Mouse (Mus musculus) liver, embryonic 11.5 days (tissue): ENCODE measurements at regions not wholly inside any gene's neighbourhood (a gene's known extent, or its start where the extent isn't known, plus 50 kb on each side); places are given as distances from the start of the nearest gene placed in this dataset.

ENCODE experiments used
- ATAC-seq: fragments of 200-750 bp; cut with Nextera tagmentation; replicated peaks from 2 replicates; pipeline ENCODE4 v1.8.0; 2017; ENCODE audit warnings: moderate number of reproducible peaks, mild to moderate bottlenecking, moderate TSS enrichment, moderate library complexity; ENCODE audit not compliant: low FRiP score
- DNase-seq: peaks from one replicate; pipeline ENCODE4 v3.0.0-alpha.2; 2017; ENCODE audit warnings: low spot score
- H3K27ac ChIP-seq: fragments of 300-500 bp; sonication (generic); 2 replicates; pipeline ENCODE4 v1.5.1; 2014; ENCODE audit warnings: mild to moderate bottlenecking, low read depth, low read length, control low read depth
- H3K27me3 ChIP-seq: fragments of 300-500 bp; sonication (generic); replicated peaks from 2 replicates; pipeline ENCODE4 v1.6.1; 2014; ENCODE audit warnings: low read length, mixed read lengths; ENCODE audit not compliant: control insufficient read depth, insufficient read depth
- H3K36me3 ChIP-seq: fragments of 300-500 bp; sonication (generic); 2 replicates; pipeline ENCODE4 v1.6.1; 2014; ENCODE audit warnings: mild to moderate bottlenecking, low read length, moderate library complexity, mixed read lengths; ENCODE audit not compliant: control insufficient read depth, insufficient read depth
- H3K4me1 ChIP-seq: fragments of 300-500 bp; sonication (generic); replicated peaks from 2 replicates; pipeline ENCODE4 v1.6.1; 2014; ENCODE audit warnings: low read length, mixed read lengths; ENCODE audit not compliant: control insufficient read depth, insufficient read depth
- H3K4me2 ChIP-seq: fragments of 300-500 bp; sonication (generic); 2 replicates; pipeline ENCODE4 v1.6.1; 2014; ENCODE audit warnings: mild to moderate bottlenecking, control low read depth, moderate library complexity
- H3K4me3 ChIP-seq: fragments of 300-500 bp; sonication (generic); 2 replicates; pipeline ENCODE4 v1.5.1; 2014; ENCODE audit warnings: low read depth, low read length, control low read depth
- H3K9ac ChIP-seq: fragments of 300-500 bp; sonication (generic); 2 replicates; pipeline ENCODE4 v1.6.1; 2014; ENCODE audit warnings: low read depth, low read length, control low read depth
- H3K9me3 ChIP-seq: fragments of 300-500 bp; sonication (generic); 2 replicates; pipeline ENCODE4 v1.6.1; 2016; ENCODE audit warnings: low read length, inconsistent platforms, mixed read lengths; ENCODE audit not compliant: control insufficient read depth
- WGBS: fragments of 180-500 bp; shearing (Covaris S2); extraction: QIAGEN DNeasy Blood & Tissue Kit; methylation state at CpG from one replicate; pipeline ENCODE4 v1.1.7; 2014; 5-methylcytosine and 5-hydroxymethylcytosine counted together

DNA sequence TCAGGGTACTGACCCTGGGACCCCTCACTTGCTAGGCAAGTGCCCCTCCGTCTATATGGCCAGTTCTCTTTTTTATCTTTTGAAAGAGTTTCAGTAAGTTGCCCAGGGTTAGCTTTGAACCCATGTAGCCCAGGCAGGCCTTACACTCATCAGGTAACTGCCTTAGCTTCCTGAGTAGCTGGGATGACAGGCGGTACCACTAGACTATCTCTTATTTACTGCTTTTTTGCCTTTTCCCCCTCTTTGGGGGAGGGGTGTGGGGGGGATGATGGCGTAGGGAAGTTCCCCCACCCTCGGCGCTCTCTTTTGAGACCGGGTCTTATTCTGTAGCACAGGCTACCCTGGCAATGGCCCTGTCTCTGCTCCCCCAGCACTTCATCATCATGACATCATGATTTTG lies 106.9 kb downstream of the Sox2 start:
- ATAC-seq (no peak), DNase-seq (no peak)
- H3K4me1 ChIP-seq: no peaks in the 10 kb centered on the region
- no peak overlapping the region for H3K4me2 ChIP-seq
- no peak overlapping the region for H3K4me3 ChIP-seq
- 54% methylated on average over 6 of the region's 6 CpGs for WGBS
- no peaks in the 10 kb centered on the region for H3K9me3 ChIP-seq
- 0 out of 2 replicates have a peak, but pooled peaks cover 2% of the 10 kb centered on the region for H3K27me3 ChIP-seq
- no peak overlapping the region for H3K27ac ChIP-seq
- no peak overlapping the region for H3K9ac ChIP-seq
- no peaks in the 10 kb centered on the region for H3K36me3 ChIP-seq

DNA sequence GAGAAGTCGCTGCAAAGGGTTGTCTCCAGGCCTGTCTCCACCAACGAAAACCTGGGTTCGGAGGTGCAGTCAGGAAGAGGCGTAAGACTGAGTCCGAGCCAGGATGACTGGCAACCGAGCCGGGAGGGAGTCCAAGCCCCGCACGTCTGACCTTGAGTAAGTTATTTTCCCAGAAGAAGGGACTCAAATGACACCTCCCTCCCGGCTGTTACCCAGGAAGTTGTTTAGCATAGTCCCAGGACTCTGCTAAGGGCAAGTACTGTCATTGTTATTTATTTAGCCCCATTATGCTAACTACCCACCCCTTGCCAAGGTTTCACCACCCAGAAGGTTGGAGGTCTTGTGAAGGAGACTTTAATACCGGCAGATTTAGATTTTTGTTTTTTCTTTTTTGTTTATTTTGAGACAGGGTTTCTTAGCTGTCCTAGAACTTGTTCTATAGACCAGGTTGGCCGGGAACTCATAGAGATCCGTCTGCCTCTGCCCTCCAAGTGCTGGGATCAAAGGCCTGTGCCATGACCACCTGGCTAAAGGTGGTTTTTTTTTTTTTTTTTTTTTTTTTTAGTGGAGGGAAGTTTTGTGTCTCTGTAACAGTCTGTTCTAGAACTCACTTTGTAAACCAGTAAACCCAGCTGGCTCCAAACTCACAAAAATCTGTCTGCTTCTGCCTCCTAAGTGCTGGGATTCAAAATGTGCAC lies 107.8 kb downstream of the Sox2 start:
- no peaks in the 10 kb centered on the region for H3K4me1 ChIP-seq
- H3K4me3 ChIP-seq: no peak overlapping the region
- H3K27me3 ChIP-seq: no peaks in the 10 kb centered on the region
- no peak overlapping the region for H3K9ac ChIP-seq
- 32% methylated on average over 13 of the region's 13 CpGs for WGBS
- H3K9me3 ChIP-seq: no peaks in the 10 kb centered on the region
- ATAC-seq (no peak), DNase-seq (no peak)
- H3K27ac ChIP-seq: no peak overlapping the region
- H3K4me2 ChIP-seq: no peak overlapping the region
- H3K36me3 ChIP-seq: no peaks in the 10 kb centered on the region

DNA sequence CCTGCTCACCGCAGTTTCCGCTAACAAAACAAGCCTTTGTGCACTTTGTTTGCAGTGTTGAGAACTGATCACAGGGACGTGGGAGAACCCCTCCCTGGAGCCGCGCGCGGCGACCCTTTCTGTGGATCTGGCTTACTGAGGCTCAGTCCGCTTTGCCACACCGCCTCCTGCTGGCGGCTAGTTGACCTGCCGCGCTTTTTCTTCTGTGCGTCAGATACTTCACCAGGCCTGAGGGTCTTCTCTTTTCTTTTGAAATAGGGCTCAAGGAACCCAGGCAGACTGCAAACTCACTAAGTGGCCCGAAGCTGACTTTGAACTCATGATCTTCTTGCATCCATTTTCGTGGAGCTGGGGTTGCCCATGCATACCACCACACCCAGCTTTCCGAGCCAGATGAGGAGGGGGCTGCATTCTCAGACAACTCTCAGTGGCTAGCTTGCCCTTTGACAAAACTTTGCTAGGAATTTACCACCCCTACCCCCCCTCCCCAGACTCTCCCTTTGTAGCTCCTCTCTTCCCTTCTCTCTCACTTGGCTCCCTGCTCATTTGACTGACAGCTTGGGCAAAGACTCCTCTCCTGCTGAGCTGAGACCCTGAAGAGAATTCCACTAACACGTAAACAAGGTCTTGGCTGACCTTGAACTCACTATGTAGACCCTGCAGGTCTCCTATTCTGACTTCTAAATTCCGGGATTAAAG lies 109.9 kb downstream of the Sox2 start:
- DNase-seq: no peak
- no peak for ATAC-seq
- Histone ChIP-seq H3K27ac (no peak overlapping the region), H3K9ac (no peak overlapping the region), H3K27me3 (no peaks in the 10 kb centered on the region), H3K9me3 (no peaks in the 10 kb centered on the region), H3K4me2 (no peak overlapping the region), H3K4me1 (no peaks in the 10 kb centered on the region), H3K36me3 (no peaks in the 10 kb centered on the region), H3K4me3 (no peak overlapping the region)
- 56% methylated on average over 19 of the region's 19 CpGs for WGBS

DNA sequence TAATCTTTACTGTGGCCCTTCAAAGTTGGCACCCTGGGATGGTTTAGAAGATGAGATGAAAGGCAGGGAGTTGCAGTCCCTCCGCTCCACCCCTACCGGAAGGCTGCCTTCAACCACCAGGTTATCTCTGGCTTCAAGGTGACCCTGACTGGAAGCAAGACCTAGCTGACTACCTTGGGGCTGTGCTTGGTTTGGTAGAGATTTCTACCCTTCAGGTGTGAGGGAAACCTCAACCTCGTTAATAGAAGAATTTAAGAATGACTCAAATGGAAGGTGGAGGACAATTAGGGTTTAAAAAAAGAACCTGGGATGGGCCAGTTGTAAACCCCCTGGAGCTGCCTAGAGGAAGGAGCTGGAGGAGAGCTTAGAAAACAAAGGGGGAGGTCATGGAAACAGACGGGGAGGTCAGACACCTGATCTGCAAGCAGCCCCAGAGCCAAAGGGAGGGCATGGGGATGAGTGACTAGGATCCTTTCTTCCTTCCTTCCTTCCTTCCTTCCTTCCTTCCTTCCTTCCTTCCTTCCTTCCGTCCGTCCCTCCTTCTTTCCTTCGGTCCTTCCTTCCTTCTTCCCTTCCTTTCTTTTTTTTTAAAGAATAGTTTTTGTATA lies 111.1 kb downstream of the Sox2 start:
- Histone ChIP-seq H3K27me3 (no peaks in the 10 kb centered on the region), H3K9me3 (no peaks in the 10 kb centered on the region), H3K4me3 (no peak overlapping the region), H3K36me3 (no peaks in the 10 kb centered on the region), H3K4me1 (no peaks in the 10 kb centered on the region), H3K4me2 (no peak overlapping the region), H3K27ac (no peak overlapping the region), H3K9ac (no peak overlapping the region)
- WGBS: 79% methylated on average over 7 of the region's 7 CpGs
- no peak for ATAC-seq
- DNase-seq: no peak

DNA sequence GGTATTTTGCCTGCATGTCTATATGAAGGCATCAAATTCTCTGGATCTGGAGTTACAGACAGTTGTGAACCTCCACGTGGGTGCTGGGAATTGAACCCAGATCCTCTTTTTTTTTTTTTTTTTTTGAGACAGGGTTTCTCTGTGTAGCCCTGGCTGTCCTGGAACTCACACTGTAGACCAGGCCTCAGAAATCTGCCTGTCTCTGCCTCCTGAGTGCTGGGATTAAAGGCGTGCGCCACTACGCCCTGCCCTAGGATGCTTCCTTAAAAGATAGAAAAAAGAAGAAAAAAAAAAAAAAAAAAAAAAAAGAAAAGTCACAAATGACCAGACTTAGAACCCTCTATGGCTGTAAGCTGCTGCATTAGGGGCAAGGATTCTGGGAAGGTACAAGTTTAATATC lies 111.6 kb downstream of the Sox2 start:
- no peak overlapping the region for H3K4me3 ChIP-seq
- WGBS: 88% methylated on average over 4 of the region's 4 CpGs
- H3K9ac ChIP-seq: no peak overlapping the region
- no peaks in the 10 kb centered on the region for H3K4me1 ChIP-seq
- H3K27ac ChIP-seq: no peak overlapping the region
- no peak for ATAC-seq
- H3K36me3 ChIP-seq: no peaks in the 10 kb centered on the region
- no peak overlapping the region for H3K4me2 ChIP-seq
- H3K9me3 ChIP-seq: no peaks in the 10 kb centered on the region
- no peaks in the 10 kb centered on the region for H3K27me3 ChIP-seq
- DNase-seq: no peak

DNA sequence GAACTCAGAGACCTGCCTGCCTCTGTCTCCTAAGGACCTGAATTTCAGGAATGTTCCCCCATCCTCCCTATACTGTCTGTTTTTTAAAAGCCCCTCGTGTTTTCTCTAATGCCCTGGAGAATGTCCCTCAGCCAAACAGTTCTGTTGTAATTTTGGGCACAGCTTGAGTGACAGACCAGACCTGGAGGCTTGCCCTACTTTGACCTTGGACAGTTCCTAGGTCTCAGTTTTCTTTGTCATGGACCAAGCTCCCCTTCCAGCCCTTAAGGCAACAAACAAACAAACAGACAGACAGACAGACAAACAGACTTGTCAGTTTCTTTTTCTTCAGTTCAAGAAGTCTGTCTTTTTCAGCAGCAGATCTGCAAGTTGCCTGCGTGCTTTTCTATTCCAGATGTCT lies 114.4 kb downstream of the Sox2 start:
- Histone ChIP-seq H3K9me3 (no peaks in the 10 kb centered on the region), H3K4me3 (no peak overlapping the region), H3K36me3 (no peaks in the 10 kb centered on the region), H3K27ac (no peak overlapping the region), H3K9ac (no peak overlapping the region), H3K4me1 (no peaks in the 10 kb centered on the region), H3K27me3 (no peaks in the 10 kb centered on the region), H3K4me2 (no peak overlapping the region)
- DNase-seq (no peak), ATAC-seq (no peak)
- 54% methylated on average over 2 of the region's 2 CpGs for WGBS

DNA sequence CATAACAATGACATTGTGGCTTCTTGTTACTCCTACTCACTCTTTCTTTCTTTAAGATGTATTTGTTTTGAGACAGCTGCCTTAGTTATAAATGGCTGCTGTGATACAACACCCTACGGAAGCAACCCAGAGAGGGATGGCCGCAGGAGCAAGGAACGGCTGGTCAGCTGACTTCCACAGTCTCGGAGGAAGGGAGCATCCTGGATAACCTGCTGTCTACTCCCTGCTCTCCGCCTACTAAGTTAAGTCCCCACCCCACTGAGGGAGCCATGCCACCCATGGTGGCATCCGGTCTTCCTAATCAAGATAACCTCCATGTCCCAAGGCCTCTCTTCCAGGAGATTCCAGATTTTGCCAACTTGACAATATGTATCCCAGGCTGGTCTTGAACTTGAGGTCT lies 114.9 kb downstream of the Sox2 start:
- WGBS: 78% methylated on average over 6 of the region's 6 CpGs
- no peak overlapping the region for H3K4me2 ChIP-seq

DNA sequence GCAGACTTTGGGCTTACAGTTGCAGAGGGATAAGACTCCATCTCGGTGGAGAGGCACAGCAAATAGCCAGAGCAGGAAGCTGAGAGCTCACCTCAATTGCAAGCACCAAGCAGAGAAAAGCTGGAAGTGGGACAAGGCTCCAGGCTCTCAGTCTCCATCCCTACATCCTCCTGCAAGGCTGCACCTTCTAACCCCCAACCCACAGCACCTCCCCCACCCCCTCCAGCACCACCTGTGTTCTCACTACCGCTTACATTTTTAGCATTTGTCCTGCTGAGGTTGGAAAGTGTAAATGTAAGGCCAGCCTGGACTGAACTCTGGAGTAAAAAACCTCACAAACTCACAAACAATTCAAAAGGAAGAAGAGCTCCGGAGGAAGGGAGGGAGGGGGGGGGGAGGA lies 119.6 kb downstream of the Sox2 start:
- no peaks in the 10 kb centered on the region for H3K36me3 ChIP-seq
- WGBS: 20% methylated on average over 2 of the region's 3 CpGs
- no peak overlapping the region for H3K27ac ChIP-seq
- H3K4me2 ChIP-seq: no peak overlapping the region
- H3K4me1 ChIP-seq: no peaks in the 10 kb centered on the region
- DNase-seq (no peak), ATAC-seq (no peak)
- H3K9me3 ChIP-seq: no peaks in the 10 kb centered on the region
- H3K4me3 ChIP-seq: no peak overlapping the region
- no peak overlapping the region for H3K9ac ChIP-seq
- H3K27me3 ChIP-seq: no peaks in the 10 kb centered on the region

More for the DNA sequence above, 114.9 kb downstream of the Sox2 start:
- Histone ChIP-seq H3K36me3 (no peaks in the 10 kb centered on the region), H3K4me3 (no peak overlapping the region), H3K9me3 (no peaks in the 10 kb centered on the region), H3K27ac (no peak overlapping the region), H3K4me1 (no peaks in the 10 kb centered on the region), H3K27me3 (no peaks in the 10 kb centered on the region), H3K9ac (no peak overlapping the region)
- ATAC-seq (no peak), DNase-seq (no peak)

DNA sequence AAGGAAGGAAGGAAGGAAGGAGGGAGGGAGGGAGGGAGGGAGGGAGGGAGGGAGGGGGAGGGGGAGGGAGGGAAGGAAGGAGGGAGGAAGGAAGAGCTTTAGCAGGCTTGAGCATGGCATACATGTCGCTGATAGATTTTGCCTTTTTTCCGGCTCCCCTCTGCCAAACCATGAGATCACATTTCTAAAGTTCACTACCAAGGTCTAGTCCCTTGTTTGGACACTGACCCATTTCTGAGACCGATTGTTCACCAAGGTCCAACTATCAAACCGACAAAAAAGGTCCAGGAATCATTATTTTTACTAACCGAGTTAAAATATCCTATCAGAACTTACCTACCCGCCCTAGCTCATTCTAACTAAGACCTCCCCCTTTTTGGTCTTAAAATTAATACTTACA lies 120.1 kb downstream of the Sox2 start:
- no peaks in the 10 kb centered on the region for H3K9me3 ChIP-seq
- DNase-seq: no peak
- H3K9ac ChIP-seq: no peak overlapping the region
- no peak for ATAC-seq
- H3K4me1 ChIP-seq: no peaks in the 10 kb centered on the region
- H3K27ac ChIP-seq: no peak overlapping the region
- no peak overlapping the region for H3K4me2 ChIP-seq
- H3K27me3 ChIP-seq: no peaks in the 10 kb centered on the region
- H3K36me3 ChIP-seq: no peaks in the 10 kb centered on the region
- H3K4me3 ChIP-seq: no peak overlapping the region
- 72% methylated on average over 6 of the region's 6 CpGs for WGBS
